Mouse (Mus musculus) CH12.LX (cell line): ENCODE data around the gene Dcaf11. TPM values are rescaled to one million over a fixed set of nuclear protein-coding genes. Genes with fewer than 3 reads are reported as not detected.
A peak's percentile ranks its signal among the peaks of the same experiment; 100 is the strongest.

Source experiments
- DNase-seq: peaks from one replicate; pipeline ENCODE4 v3.0.0-alpha.2; 2013; ENCODE audit errors: extremely low read depth
- H3K27ac ChIP-seq: 2 replicates; pipeline ENCODE4 v1.5.1; 2012; ENCODE audit warnings: low read depth, mild to moderate bottlenecking, control low read depth, moderate library complexity; ENCODE audit not compliant: insufficient read depth
- H3K27me3 ChIP-seq: replicated peaks from 2 replicates; pipeline ENCODE3; 2012; ENCODE audit warnings: inconsistent platforms
- H3K36me3 ChIP-seq, 2 experiments: replicated peaks in 1 of 2; 2 replicates each; pipeline versions ENCODE3 to v1.6.1; 2012; ENCODE audit warnings: inconsistent platforms in 1 of 2, low read length in 1 of 2, mild to moderate bottlenecking in 1 of 2, mixed read lengths in 1 of 2, moderate library complexity in 1 of 2; ENCODE audit not compliant: control insufficient read depth in 1 of 2, insufficient read depth in 1 of 2
- H3K4me1 ChIP-seq, 2 experiments: 2 replicates each; pipeline ENCODE4 v1.6.1; 2012; ENCODE audit warnings: inconsistent platforms in 1 of 2, moderate library complexity in 1 of 2; ENCODE audit not compliant: insufficient read depth in 2 of 2, control insufficient read depth in 1 of 2
- H3K4me2 ChIP-seq: 2 replicates; pipeline ENCODE4 v1.6.1; 2012; ENCODE audit warnings: low read depth, mild to moderate bottlenecking, control low read depth; ENCODE audit not compliant: poor library complexity, insufficient read depth, severe bottlenecking
- H3K4me3 ChIP-seq, 3 experiments: fragments of 150-350 bp in 1 of 3; sonication (generic) in 1 of 3; replicated peaks in 1 of 3; 2 replicates each; pipeline versions ENCODE3 to v1.5.1; 2011 to 2012; ENCODE audit warnings: low read depth in 2 of 3, low read length in 2 of 3, mild to moderate bottlenecking in 2 of 3, moderate library complexity in 2 of 3, control low read depth in 1 of 3, improper control_type of control experiment in 1 of 3, inconsistent platforms in 1 of 3, mixed read lengths in 1 of 3; ENCODE audit not compliant: poor library complexity in 1 of 3
- H3K79me2 ChIP-seq: replicated peaks from 2 replicates; pipeline ENCODE4 v1.6.1; 2012; ENCODE audit warnings: mild to moderate bottlenecking, moderate library complexity; ENCODE audit not compliant: control insufficient read depth, poor library complexity, insufficient read depth, severe bottlenecking; ENCODE audit errors: extremely low read depth
- H3K9ac ChIP-seq: 2 replicates; pipeline ENCODE4 v1.6.1; 2012; ENCODE audit warnings: low read depth, mild to moderate bottlenecking, control low read depth, moderate library complexity; ENCODE audit not compliant: insufficient read depth
- H3K9me3 ChIP-seq: replicated peaks from 2 replicates; pipeline ENCODE3; 2012; ENCODE audit warnings: low read length, inconsistent platforms, mixed read lengths
- BHLHE40 ChIP-seq: IDR thresholded peaks from 2 replicates; pipeline ENCODE4 v1.6.1; 2011; ENCODE audit warnings: mild to moderate bottlenecking, low read depth, low read length, improper control_type of control experiment
- CHD1 ChIP-seq: IDR thresholded peaks from 2 replicates; pipeline ENCODE4 v1.6.1; 2012; ENCODE audit warnings: low read depth, low read length, improper control_type of control experiment, inconsistent platforms
- CHD2 ChIP-seq: IDR thresholded peaks from 2 replicates; pipeline ENCODE4 v1.6.1; 2011; ENCODE audit warnings: low read length, improper control_type of control experiment
- CTCF ChIP-seq, 2 experiments: IDR thresholded peaks in 1 of 2; conservative IDR thresholded peaks in 1 of 2; 2 replicates each; pipeline ENCODE4 v1.5.1; 2011 to 2012; ENCODE audit warnings: low read depth in 2 of 2, low read length in 2 of 2, improper control_type of control experiment in 1 of 2, inconsistent platforms in 1 of 2, mild to moderate bottlenecking in 1 of 2, moderate library complexity in 1 of 2
- E2F4 ChIP-seq: IDR thresholded peaks from 2 replicates; pipeline ENCODE4 v1.6.1; 2011; ENCODE audit warnings: low read depth, low read length, improper control_type of control experiment; ENCODE audit not compliant: insufficient replicate concordance
- ELF1 ChIP-seq: IDR thresholded peaks from 2 replicates; pipeline ENCODE4 v1.6.1; 2014; ENCODE audit warnings: low read depth, mild to moderate bottlenecking, inconsistent platforms, low read length, improper control_type of control experiment
- EP300 ChIP-seq: IDR thresholded peaks from 2 replicates; pipeline ENCODE4 v1.6.1; 2011; ENCODE audit warnings: low read length, improper control_type of control experiment
- ETS1 ChIP-seq: conservative IDR thresholded peaks from 2 replicates; pipeline ENCODE4 v1.6.1; 2012; ENCODE audit warnings: low read depth, mild to moderate bottlenecking, inconsistent platforms, low read length, improper control_type of control experiment, moderate library complexity
- GABPA ChIP-seq: IDR thresholded peaks from 2 replicates; pipeline ENCODE4 v1.6.1; 2012; ENCODE audit warnings: low read depth, low read length, improper control_type of control experiment, inconsistent platforms; ENCODE audit not compliant: insufficient replicate concordance
- HCFC1 ChIP-seq: IDR thresholded peaks from 2 replicates; pipeline ENCODE4 v1.6.1; 2012; ENCODE audit warnings: low read depth, mild to moderate bottlenecking, inconsistent platforms, low read length, improper control_type of control experiment
- IRF4 ChIP-seq: IDR thresholded peaks from 2 replicates; pipeline ENCODE4 v1.6.1; 2014; ENCODE audit warnings: low read depth, mild to moderate bottlenecking, inconsistent platforms, low read length, improper control_type of control experiment
- JUN ChIP-seq: IDR thresholded peaks from 2 replicates; pipeline ENCODE4 v1.6.1; 2011; ENCODE audit warnings: low read depth, mild to moderate bottlenecking, low read length, improper control_type of control experiment, moderate library complexity; ENCODE audit not compliant: insufficient read depth
- JUND ChIP-seq: conservative IDR thresholded peaks from 2 replicates; pipeline ENCODE4 v1.6.1; 2011; ENCODE audit warnings: low read depth, low read length, improper control_type of control experiment
- KAT2A ChIP-seq: IDR thresholded peaks from 2 replicates; pipeline ENCODE4 v1.6.1; 2012; ENCODE audit warnings: low read length, improper control_type of control experiment, inconsistent platforms; ENCODE audit not compliant: insufficient replicate concordance
- MAFK ChIP-seq: IDR thresholded peaks from 2 replicates; pipeline ENCODE4 v1.6.1; 2011; ENCODE audit warnings: low read length, improper control_type of control experiment; ENCODE audit not compliant: insufficient replicate concordance
- MAX ChIP-seq: IDR thresholded peaks from 2 replicates; pipeline ENCODE4 v1.6.1; 2011; ENCODE audit warnings: low read length, improper control_type of control experiment
- MAZ ChIP-seq: IDR thresholded peaks from 2 replicates; pipeline ENCODE4 v1.6.1; 2012; ENCODE audit warnings: low read depth, mild to moderate bottlenecking, inconsistent platforms, low read length, improper control_type of control experiment, moderate library complexity
- MEF2A ChIP-seq: IDR thresholded peaks from 2 replicates; pipeline ENCODE4 v1.6.1; 2014; ENCODE audit warnings: low read depth, mild to moderate bottlenecking, inconsistent platforms, low read length, improper control_type of control experiment, borderline replicate concordance
- MXI1 ChIP-seq: IDR thresholded peaks from 2 replicates; pipeline ENCODE4 v1.6.1; 2011; ENCODE audit warnings: mild to moderate bottlenecking, low read depth, low read length, improper control_type of control experiment
- MYC ChIP-seq: IDR thresholded peaks from 2 replicates; pipeline ENCODE4 v1.6.1; 2011; ENCODE audit warnings: low read depth, mild to moderate bottlenecking, improper control_type of control experiment, low read length
- NELFE ChIP-seq: IDR thresholded peaks from 2 replicates; pipeline ENCODE4 v1.6.1; 2011; ENCODE audit warnings: low read depth, low read length, improper control_type of control experiment
- NRF1 ChIP-seq: IDR thresholded peaks from 2 replicates; pipeline ENCODE4 v1.6.1; 2014; ENCODE audit warnings: low read depth, mild to moderate bottlenecking, inconsistent platforms, low read length, improper control_type of control experiment, moderate library complexity
- PAX5 ChIP-seq: IDR thresholded peaks from 2 replicates; pipeline ENCODE4 v1.6.1; 2012; ENCODE audit warnings: low read length, inconsistent platforms, mixed read lengths
- POLR2A ChIP-seq: IDR thresholded peaks from 2 replicates; pipeline ENCODE4 v1.6.1; 2011; ENCODE audit warnings: low read depth, mild to moderate bottlenecking, improper control_type of control experiment, low read length
- POLR2AphosphoS2 ChIP-seq: IDR thresholded peaks from 2 replicates; pipeline ENCODE4 v1.6.1; 2011; ENCODE audit warnings: low read depth, low read length, improper control_type of control experiment
- RAD21 ChIP-seq: IDR thresholded peaks from 2 replicates; pipeline ENCODE4 v1.6.1; 2011; ENCODE audit warnings: low read depth, mild to moderate bottlenecking, low read length, improper control_type of control experiment, moderate library complexity
- RCOR1 ChIP-seq: conservative IDR thresholded peaks from 2 replicates; pipeline ENCODE4 v1.6.1; 2012; ENCODE audit warnings: low read depth, mild to moderate bottlenecking, inconsistent platforms, low read length, improper control_type of control experiment
- SIN3A ChIP-seq: IDR thresholded peaks from 2 replicates; pipeline ENCODE4 v1.6.1; 2012; ENCODE audit warnings: low read length, improper control_type of control experiment, inconsistent platforms
- SMC3 ChIP-seq: IDR thresholded peaks from 2 replicates; pipeline ENCODE4 v1.6.1; 2011; ENCODE audit warnings: low read depth, low read length, improper control_type of control experiment
- TBP ChIP-seq: conservative IDR thresholded peaks from 2 replicates; pipeline ENCODE4 v1.6.1; 2011; ENCODE audit warnings: low read depth, low read length, improper control_type of control experiment
- TCF12 ChIP-seq: IDR thresholded peaks from 2 replicates; pipeline ENCODE4 v1.6.1; 2014; ENCODE audit warnings: low read depth, mild to moderate bottlenecking, inconsistent platforms, low read length, improper control_type of control experiment
- UBTF ChIP-seq: IDR thresholded peaks from 2 replicates; pipeline ENCODE4 v1.6.1; 2012; ENCODE audit warnings: low read depth, mild to moderate bottlenecking, inconsistent platforms, low read length, improper control_type of control experiment, moderate library complexity
- USF1 ChIP-seq: IDR thresholded peaks from 2 replicates; pipeline ENCODE4 v1.6.1; 2014; ENCODE audit warnings: low read depth, mild to moderate bottlenecking, inconsistent platforms, low read length, improper control_type of control experiment
- USF2 ChIP-seq: conservative IDR thresholded peaks from 2 replicates; pipeline ENCODE4 v1.6.1; 2011; ENCODE audit warnings: low read depth, low read length, improper control_type of control experiment
- ZC3H11A ChIP-seq: IDR thresholded peaks from 2 replicates; pipeline ENCODE4 v1.6.1; 2012; ENCODE audit warnings: low read depth, mild to moderate bottlenecking, inconsistent platforms, low read length, improper control_type of control experiment
- ZKSCAN1 ChIP-seq: IDR thresholded peaks from 2 replicates; pipeline ENCODE4 v1.6.1; 2012; ENCODE audit warnings: low read depth, inconsistent platforms, low read length, improper control_type of control experiment, borderline replicate concordance
- ZMIZ1 ChIP-seq: IDR thresholded peaks from 2 replicates; pipeline ENCODE4 v1.6.1; 2012; ENCODE audit warnings: low read depth, mild to moderate bottlenecking, inconsistent platforms, low read length, improper control_type of control experiment
- ZNF384 ChIP-seq: IDR thresholded peaks from 2 replicates; pipeline ENCODE4 v1.6.1; 2012; ENCODE audit warnings: low read depth, low read length, improper control_type of control experiment, inconsistent platforms
- dilution Hi-C: fragments of 300-500 bp; cut with MboI; formaldehyde crosslinking; loops from 2 replicates; pipeline ENCODE4 v1.14.3; 2020; ENCODE audit warnings: low sequenced_read_pairs; ENCODE audit not compliant: extremely low pct_unique_long_range_greater_than_20kb, extremely low pct_ligation_motif_present
- in situ Hi-C: fragments of 300-500 bp; cut with MboI; formaldehyde crosslinking; loops from 3 replicates; pipeline ENCODE4 v1.14.3; 2019; ENCODE audit warnings: low sequenced_read_pairs, low pct_ligation_motif_present, low pct_unique_long_range_greater_than_20kb, mixed read lengths
- polyA plus RNA-seq: library from polyadenylated mRNA; unstranded; fragments of >175 nt; gene quantifications from 2 replicates; pipeline ENCODE4 v1.2.1, GENCODE M21; 2012; ENCODE audit warnings: low read depth; ENCODE audit not compliant: insufficient read length
- total RNA-seq, 2 experiments: library from RNA; depleted of rRNA; stranded (reverse); fragments of 300-350 nt in 1 of 2; fragments of >200 nt in 1 of 2; gene quantifications; 2 replicates each; pipeline ENCODE4 v1.2.3; 2012 to 2014

Dcaf11 gene
- 36.1 and 39.1 TPM in 2 replicates for total RNA-seq (2012; rRNA removed)
- total RNA-seq (2014; rRNA removed) = 29.3 and 30.2 TPM in 2 replicates
- 29.6 and 32.6 TPM in 2 replicates for polyA plus RNA-seq

DNA sequence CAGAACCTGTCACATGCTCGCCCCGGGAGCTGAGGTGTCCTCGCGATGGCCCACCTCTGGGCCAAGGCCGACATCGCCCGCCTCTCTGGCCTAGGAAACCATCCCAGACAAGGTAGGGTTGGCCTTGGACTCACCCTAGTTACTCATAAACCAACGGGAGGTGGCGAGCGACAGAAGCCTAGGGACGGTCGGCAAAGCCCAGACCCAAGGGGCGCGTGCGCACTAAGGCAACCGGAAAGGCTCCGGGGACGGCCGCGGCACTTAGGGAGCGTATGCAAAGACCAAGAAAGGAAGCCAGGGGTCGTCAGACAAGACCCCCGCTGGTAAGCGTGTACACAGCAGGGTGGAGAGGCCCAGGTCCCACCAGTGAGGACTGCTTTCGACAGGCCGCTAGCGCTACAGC, at the start of gene Dcaf11:
Dcaf11 (plus strand) TSS at position 208 of the 403 bp plus-strand sequence.
- in situ Hi-C loops = no loop called here
- Histone ChIP-seq H3K79me2 (peaks cover 6% of the 10 kb centered on the region; the same call in 1 of the 2 replicates), H3K9ac (peak within 1 kb of the TSS; percentile 87), H3K4me2 (peak within 1 kb of the TSS; percentile 73; the same call in 1 of the 2 replicates), H3K4me1 (peaks cover 9 to 32% of the 10 kb centered on the region in 2 experiments), H3K36me3 (peaks cover 13 to 29% of the 10 kb centered on the region in 2 experiments), H3K27ac (peak within 1 kb of the TSS; percentile 95), H3K4me3 (peak within 1 kb of the TSS; percentile 69 to 80 (median 80)), H3K9me3 (no peaks in the 10 kb centered on the region), H3K27me3 (no peaks in the 10 kb centered on the region)
- dilution Hi-C loops = no loop called here
- TF ChIP-seq MEF2A = no peak
- TF ChIP-seq HCFC1 = peak; percentile 55; the same call in 1 of the 2 replicates
- TF ChIP-seq ETS1 = peak; percentile 27; the same call in 1 of the 2 replicates
- no peak for TF ChIP-seq EP300
- no peak for TF ChIP-seq MAFK
- no peak for TF ChIP-seq KAT2A
- TF ChIP-seq ZNF384 = no peak
- peak; percentile 33; the same call in 1 of the 2 replicates for TF ChIP-seq POLR2AphosphoS2
- peak; percentile 73; the same call in 1 of the 2 replicates for TF ChIP-seq TCF12
- TF ChIP-seq PAX5 = no peak
- TF ChIP-seq JUN = no peak
- peak; percentile 89 for TF ChIP-seq CHD2
- peak; percentile 79 for TF ChIP-seq ZMIZ1
- TF ChIP-seq ZKSCAN1 = no peak
- 0 out of 2 replicates have a peak, but pooled peaks have one; percentile 68 for TF ChIP-seq UBTF
- no peak; the same call in 1 of the 2 replicates for TF ChIP-seq IRF4
- no peak for TF ChIP-seq BHLHE40
- no peak for TF ChIP-seq RCOR1
- peak; percentile 30; the same call in 1 of the 2 replicates for TF ChIP-seq MYC
- peak; percentile 89 for TF ChIP-seq NRF1
- peak; percentile 69; the same call in 1 of the 2 replicates for TF ChIP-seq MAX
- peak; percentile 9 for TF ChIP-seq RAD21
- no peak for TF ChIP-seq MAZ
- peak; percentile 81 for TF ChIP-seq POLR2A
- no peak for TF ChIP-seq E2F4
- TF ChIP-seq CHD1 = no peak
- peak; percentile 85 for TF ChIP-seq NELFE
- TF ChIP-seq TBP = no peak; the same call in 1 of the 2 replicates
- TF ChIP-seq MXI1 = no peak
- TF ChIP-seq ZC3H11A = no peak
- no peak for TF ChIP-seq USF2
- no peak for TF ChIP-seq GABPA
- 0 out of 2 replicates have a peak, but pooled peaks have one; percentile 18 for TF ChIP-seq SMC3
- TF ChIP-seq CTCF (conservative IDR thresholded peaks at IDR 0.05 in 1 of 2, IDR thresholded peaks at IDR 0.05 in 1 of 2; ENCODE audit: low read depth in 2 of 2, low read length in 2 of 2) = peak in 1 of 2 experiments; percentile 34; a peak in 2 of 4 replicates
- TF ChIP-seq SIN3A = no peak; the same call in 1 of the 2 replicates
- TF ChIP-seq ELF1 = peak; percentile 78; the same call in 1 of the 2 replicates
- TF ChIP-seq USF1 = peak; percentile 37
- no peak for TF ChIP-seq JUND
- peak; percentile 97 for DNase-seq
